In genomic region chr16:37776166-37776859, GRCm38 (mm10) we compare ENCODE assay signal across 8 mouse cellular contexts. TPM values are rescaled to one million over a fixed set of nuclear protein-coding genes. Genes with fewer than 3 reads are reported as not detected.
DNase-seq lines count a peak whose midpoint lies in the region; ATAC-seq and TF ChIP-seq lines count a peak whose summit lies in the region.

No protein-coding gene starts in this region.

- H3K9ac ChIP-seq in heart, embryonic 15.5 days, result peak overlapping the region; percentile 87
- peak overlapping the region; percentile 85 for H3K9ac ChIP-seq in hindbrain, embryonic 13.5 days
- H3K9ac ChIP-seq in midbrain, embryonic 13.5 days (replicated peaks), result peak overlapping the region; percentile 77

- peaks cover 33% of the 10 kb centered on the region for H3K4me1 ChIP-seq in heart, embryonic 15.5 days (replicated peaks)
- H3K4me1 ChIP-seq in cortical plate, adult 2 months (ENCODE audit: control insufficient read depth, insufficient read depth, low read length), result no peaks in the 10 kb centered on the region
- peaks cover 34% of the 10 kb centered on the region for H3K4me1 ChIP-seq in hindbrain, embryonic 13.5 days (replicated peaks)
- H3K4me1 ChIP-seq in midbrain, embryonic 13.5 days (replicated peaks), result peaks cover 28% of the 10 kb centered on the region

- intact Hi-C loops in heart, postnatal 10 days (cut with DNase I), result loop anchor here (2.0 kb wide), 2 partner anchors 20 to 44 kb away; no protein-coding TSS in a partner anchor

- H3K4me3 ChIP-seq in heart, embryonic 15.5 days, result peak overlapping the region; percentile 80
- H3K4me3 ChIP-seq in cortical plate, adult 2 months (ENCODE audit: insufficient read depth, low read length), result peak overlapping the region; percentile 100
- peak overlapping the region; percentile 67 for H3K4me3 ChIP-seq in hindbrain, embryonic 13.5 days
- peak overlapping the region; percentile 68 for H3K4me3 ChIP-seq in midbrain, embryonic 13.5 days (replicated peaks)

- TF ChIP-seq POLR2A in cortical plate, adult 2 months (IDR thresholded peaks at IDR 0.05; ENCODE audit: extremely low read depth, insufficient read depth, low read length), result no peak

- no peaks in the 10 kb centered on the region for H3K9me3 ChIP-seq in heart, embryonic 15.5 days (replicated peaks)
- H3K9me3 ChIP-seq in hindbrain, embryonic 13.5 days, result no peaks in the 10 kb centered on the region
- H3K9me3 ChIP-seq in midbrain, embryonic 13.5 days, result no peaks in the 10 kb centered on the region

- TF ChIP-seq CTCF in cortical plate, adult 2 months (IDR thresholded peaks at IDR 0.05; ENCODE audit: extremely low read depth, insufficient read depth, low read length), result no peak

- no peaks in the 10 kb centered on the region for H3K27me3 ChIP-seq in heart, embryonic 15.5 days
- H3K27me3 ChIP-seq in hindbrain, embryonic 13.5 days, result no peaks in the 10 kb centered on the region
- 0 out of 2 replicates have a peak, but pooled peaks cover 3% of the 10 kb centered on the region for H3K27me3 ChIP-seq in midbrain, embryonic 13.5 days

- H3K4me2 ChIP-seq in heart, embryonic 15.5 days, result peak overlapping the region; percentile 63
- peak overlapping the region; percentile 85 for H3K4me2 ChIP-seq in hindbrain, embryonic 13.5 days
- H3K4me2 ChIP-seq in midbrain, embryonic 13.5 days (replicated peaks), result peak overlapping the region; percentile 94

- peak; percentile 16; the same call in 1 of the 2 replicates for ATAC-seq in heart, embryonic 15.5 days (replicated peaks; ENCODE audit: insufficient number of reproducible peaks, insufficient read depth, low FRiP score, low read depth)
- 0 out of 2 replicates have a peak, but pooled peaks have one; percentile 18 for ATAC-seq in hindbrain, embryonic 13.5 days (ENCODE audit: low FRiP score)
- peak; percentile 42 for ATAC-seq in midbrain, embryonic 13.5 days

- DNase-seq in heart, postnatal 10 days, result no peak
- DNase-seq in adrenal gland, postnatal 10 days, result no peak
- DNase-seq in urinary bladder, postnatal 36 days (ENCODE audit: low spot score in 2 of 2), result no peak
- no peak for DNase-seq in cerebellum, postnatal 4 days (ENCODE audit: low spot score in 2 of 2)

- 26% methylated on average over 14 of the region's 14 CpGs for WGBS in heart, embryonic 15.5 days
- WGBS in hindbrain, embryonic 13.5 days, result 35% methylated on average over 14 of the region's 14 CpGs
- WGBS in midbrain, embryonic 13.5 days, result 30% methylated on average over 13 of the region's 14 CpGs

- H3K27ac ChIP-seq in heart, embryonic 15.5 days, result peak overlapping the region; percentile 88
- no peak overlapping the region for H3K27ac ChIP-seq in cortical plate, adult 2 months (ENCODE audit: insufficient read depth, low read length)
- H3K27ac ChIP-seq in hindbrain, embryonic 13.5 days, result peak overlapping the region; percentile 71; the same call in 1 of the 2 replicates
- no peak overlapping the region for H3K27ac ChIP-seq in midbrain, embryonic 13.5 days

- H3K36me3 ChIP-seq in heart, embryonic 15.5 days, result peaks cover 8% of the 10 kb centered on the region; the same call in 1 of the 2 replicates
- H3K36me3 ChIP-seq in hindbrain, embryonic 13.5 days, result no peaks in the 10 kb centered on the region
- H3K36me3 ChIP-seq in midbrain, embryonic 13.5 days, result no peaks in the 10 kb centered on the region

RNA-seq across cellular contexts. Expression of gene Fstl1, which starts 0.4 kb away (rescaled TPM):
- 468 and 518 TPM in 2 replicates for polyA plus RNA-seq in heart, embryonic 15.5 days (2015; fragmentation: Nextera tagmentation; extraction: Ambion mirVana)
- 100 to 1,000 TPM; 352 to 420 TPM for total RNA-seq in heart, postnatal 10 days (2021)
- 19.7 and 21.0 TPM in 2 replicates for polyA plus RNA-seq in cortical plate, adult 2 months (2012; rRNA removed)
- polyA plus RNA-seq in hindbrain, embryonic 13.5 days (2015; fragmentation: Nextera tagmentation; extraction: Ambion mirVana), result 126 and 133 TPM in 2 replicates
- polyA plus RNA-seq in midbrain, embryonic 13.5 days (2015; fragmentation: Nextera tagmentation; extraction: Ambion mirVana), result 98.9 and 99.0 TPM in 2 replicates
- 100 to 1,000 TPM; 215 to 264 TPM for total RNA-seq in adrenal gland, postnatal 10 days (2021)

Comparison
In these comparisons a context has a peak if more than half of its experiments do, and no peak if none do; other contexts are left out.
1. H3K27ac ChIP-seq: peak in heart, embryonic 15.5 days (single experiment) and hindbrain, embryonic 13.5 days (single experiment); none in cortical plate, adult 2 months (single experiment) and midbrain, embryonic 13.5 days (single experiment).
2. Peak in every context shown above with its lines, with median percentiles within 50 percentile points of each other: ATAC-seq, H3K4me2 ChIP-seq, H3K4me3 ChIP-seq and H3K9ac ChIP-seq.